Mouse (Mus musculus) forebrain, embryonic 11.5 days (tissue): ENCODE results near the gene Zfp426. TPM values are rescaled to one million over a fixed set of nuclear protein-coding genes. Genes with fewer than 3 reads are reported as not detected.

Experiments used
- polyA plus RNA-seq: library from polyadenylated mRNA; unstranded; fragments of >200 nt; fragmentation: Nextera tagmentation; extraction: Ambion mirVana; gene quantifications from 2 replicates; pipeline ENCODE4 v1.2.1, GENCODE M21; 2014

Gene Zfp426
- polyA plus RNA-seq, 1 experiment from 2014 or later, result 35.4 TPM

Other genes with a start within 250 kb of the Zfp426 start
- gene Olfr39, start 210.4 kb downstream of the Zfp426 start, polyA plus RNA-seq, result not detected in 2 replicates
- gene Olfr873, start 194.2 kb downstream of the Zfp426 start, polyA plus RNA-seq, result 0.04 TPM in 1 of 2 replicates, not detected in the other
- not detected in 2 replicates for gene Olfr18, start 156.7 kb downstream of the Zfp426 start, polyA plus RNA-seq
- 31.9 and 35.1 TPM in 2 replicates for gene Zfp560, start 107.6 kb downstream of the Zfp426 start, polyA plus RNA-seq
- gene Zfp26, start 32.6 kb downstream of the Zfp426 start, polyA plus RNA-seq, result 29.9 and 32.3 TPM in 2 replicates
- gene Zfp266, start 28.7 kb upstream of the Zfp426 start, polyA plus RNA-seq, result 142 and 161 TPM in 2 replicates
- 22.2 and 24.4 TPM in 2 replicates for gene Zfp846, start 88.5 kb upstream of the Zfp426 start, polyA plus RNA-seq
- 350 and 401 TPM in 2 replicates for gene Ubl5, start 150.1 kb upstream of the Zfp426 start, polyA plus RNA-seq
- 13.1 and 14.8 TPM in 2 replicates for gene Fbxl12, start 152.0 kb upstream of the Zfp426 start, polyA plus RNA-seq
- 63.0 and 72.5 TPM in 2 replicates for gene Pin1, start 159.3 kb upstream of the Zfp426 start, polyA plus RNA-seq